Mouse (Mus musculus) lung, embryonic 15.5 days (tissue): ENCODE results near the gene Tmem252. TPM values are rescaled to one million over a fixed set of nuclear protein-coding genes. Genes with fewer than 3 reads are reported as not detected.

Source experiments
- polyA plus RNA-seq: library from polyadenylated mRNA; unstranded; fragments of >200 nt; fragmentation: Nextera tagmentation; extraction: Ambion mirVana; gene quantifications from 2 replicates; pipeline ENCODE4 v1.2.1, GENCODE M21; 2015

Tmem252 gene
- polyA plus RNA-seq, 1 experiment from 2014 or later, result 3.3 TPM

Other genes starting within 250 kb of the Tmem252 start
- gene Fam122a, start 196.7 kb upstream of the Tmem252 start, polyA plus RNA-seq, result 40.4 and 42.7 TPM in 2 replicates
- gene Pip5k1b, start 118.1 kb upstream of the Tmem252 start, polyA plus RNA-seq, result 3.2 and 3.4 TPM in 2 replicates
- gene Pgm5, start 187.8 kb downstream of the Tmem252 start, polyA plus RNA-seq, result 3.0 and 3.1 TPM in 2 replicates
- gene Gm10053, start 201.7 kb downstream of the Tmem252 start, polyA plus RNA-seq, result 210 and 217 TPM in 2 replicates
- gene Foxd4, start 227.2 kb downstream of the Tmem252 start, polyA plus RNA-seq, result not detected in 2 replicates